Mouse (Mus musculus): ENCODE data around the gene Stk10. TPM values are rescaled to one million over a fixed set of nuclear protein-coding genes. Genes with fewer than 3 reads are reported as not detected.
"Not testable (repeated sequence)": the region's sequence is repeated elsewhere in the genome, so short reads cannot be mapped to it uniquely, and the experiment has no call there.

The Stk10 gene
- polyA plus RNA-seq, 1 experiment from 2014 or later, result 5.2 TPM

DNA sequence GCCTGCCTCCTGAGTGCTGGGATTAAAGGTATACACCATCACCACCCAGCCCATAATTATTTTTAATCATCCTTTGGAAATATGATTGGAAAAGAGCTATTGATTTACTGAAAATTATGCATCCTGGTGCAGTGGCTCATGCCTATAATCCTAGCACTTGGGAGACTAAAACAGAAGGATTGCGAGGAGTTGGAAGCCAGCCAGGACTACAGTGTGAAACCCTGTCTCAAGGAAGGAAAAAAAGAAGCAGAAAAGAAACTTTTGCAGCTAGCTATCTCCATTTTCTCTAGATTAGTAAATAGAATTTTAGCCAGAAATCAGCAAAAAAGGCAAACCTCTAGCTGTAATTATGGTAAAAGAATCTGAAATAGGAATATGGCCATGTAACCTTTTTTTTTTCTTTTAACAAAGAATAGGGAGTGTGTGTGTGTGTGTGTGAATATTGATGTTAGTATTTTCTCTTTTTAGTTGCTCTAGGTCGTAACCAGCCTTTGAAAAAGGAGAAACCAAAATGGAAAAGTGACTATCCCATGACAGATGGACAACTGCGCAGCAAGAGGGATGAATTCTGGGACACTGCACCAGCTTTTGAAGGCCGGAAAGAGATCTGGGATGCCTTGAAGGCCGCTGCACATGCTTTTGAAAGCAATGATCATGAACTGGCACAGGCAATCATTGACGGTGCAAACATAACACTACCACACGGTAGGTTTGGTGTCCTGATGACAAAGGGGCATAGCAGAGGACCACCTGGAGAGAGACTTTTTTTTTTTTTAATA is 34.2 kb upstream of the Stk10 start:
- Histone ChIP-seq H3K9me3 (ENCODE audit: control insufficient read depth, low read length) (no peaks in the 10 kb centered on the region), H3K27me3 (replicated peaks; ENCODE audit: control insufficient read depth, insufficient read depth, low read length) (no peaks in the 10 kb centered on the region), H3K4me3 (ENCODE audit: low read length) (no peak overlapping the region), H3K36me3 (ENCODE audit: control insufficient read depth, insufficient read depth, low read length) (no peaks in the 10 kb centered on the region), H3K27ac (ENCODE audit: low read length) (no peak overlapping the region), H3K4me1 (ENCODE audit: control insufficient read depth, insufficient read depth, low read length) (no peaks in the 10 kb centered on the region), H3K4me2 (ENCODE audit: low read depth, low read length) (no peak overlapping the region), H3K9ac (ENCODE audit: low read depth, low read length) (no peak overlapping the region)
- ATAC-seq, result no peak
- 81% methylated on average over 7 of the region's 7 CpGs for WGBS

DNA sequence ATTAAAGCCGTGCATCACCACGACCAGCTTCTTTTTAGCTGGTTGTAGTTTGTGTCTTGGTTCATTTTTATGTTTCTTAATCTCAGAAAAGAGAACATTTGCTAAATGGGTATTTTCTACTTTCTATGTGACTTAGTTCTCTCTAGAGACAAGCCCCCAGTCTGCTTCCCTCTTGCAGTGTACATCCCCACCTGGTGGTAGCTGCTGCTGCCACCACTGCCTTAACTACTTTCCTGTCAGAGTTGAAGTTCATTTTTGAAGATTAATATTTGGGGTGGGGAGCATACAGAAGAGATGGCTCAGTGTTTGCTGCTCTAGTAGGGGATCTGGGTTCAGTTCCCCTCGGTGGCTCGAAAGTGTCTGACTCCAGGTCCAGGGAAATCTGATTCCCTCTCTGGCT is 33.2 kb upstream of the Stk10 start:
- 91% methylated on average over 4 of the region's 4 CpGs for WGBS
- H3K9ac ChIP-seq (ENCODE audit: low read depth, low read length), result no peak overlapping the region
- H3K27me3 ChIP-seq (replicated peaks; ENCODE audit: control insufficient read depth, insufficient read depth, low read length), result no peaks in the 10 kb centered on the region
- no peak overlapping the region for H3K4me3 ChIP-seq (ENCODE audit: low read length)
- H3K4me1 ChIP-seq (ENCODE audit: control insufficient read depth, insufficient read depth, low read length), result 0 out of 2 replicates have a peak, but pooled peaks cover under 1% of the 10 kb centered on the region
- H3K9me3 ChIP-seq (ENCODE audit: control insufficient read depth, low read length), result no peaks in the 10 kb centered on the region
- no peak overlapping the region for H3K4me2 ChIP-seq (ENCODE audit: low read depth, low read length)
- no peak overlapping the region for H3K27ac ChIP-seq (ENCODE audit: low read length)
- no peak for ATAC-seq
- H3K36me3 ChIP-seq (ENCODE audit: control insufficient read depth, insufficient read depth, low read length), result no peaks in the 10 kb centered on the region

DNA sequence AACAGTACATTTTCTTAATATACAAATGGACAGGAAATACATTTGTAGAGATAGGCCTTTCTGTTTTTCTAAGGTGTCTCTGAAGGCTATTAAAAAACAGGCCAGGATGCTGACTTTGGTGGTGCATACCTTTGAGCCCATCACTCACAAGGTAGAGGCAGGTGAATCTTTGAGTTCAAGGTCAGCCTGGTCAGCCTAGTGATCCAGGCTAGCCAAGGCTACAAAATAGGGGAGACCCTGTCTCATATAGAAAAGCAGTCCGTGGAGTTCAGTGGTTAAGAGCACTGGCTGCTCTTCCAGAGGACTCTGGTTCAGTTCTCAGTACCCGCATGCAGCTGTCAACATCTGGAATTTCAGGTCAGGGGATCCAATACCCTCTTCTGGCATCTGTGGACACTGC is 29.4 kb upstream of the Stk10 start:
- 97% methylated on average over 2 of the region's 2 CpGs for WGBS
- no peaks in the 10 kb centered on the region for H3K27me3 ChIP-seq (replicated peaks; ENCODE audit: control insufficient read depth, insufficient read depth, low read length)
- H3K27ac ChIP-seq (ENCODE audit: low read length), result no peak overlapping the region
- no peak for ATAC-seq
- no peak overlapping the region for H3K4me2 ChIP-seq (ENCODE audit: low read depth, low read length)
- no peak overlapping the region for H3K4me3 ChIP-seq (ENCODE audit: low read length)
- H3K36me3 ChIP-seq (ENCODE audit: control insufficient read depth, insufficient read depth, low read length), result no peaks in the 10 kb centered on the region
- H3K9me3 ChIP-seq (ENCODE audit: control insufficient read depth, low read length), result no peaks in the 10 kb centered on the region
- H3K9ac ChIP-seq (ENCODE audit: low read depth, low read length), result no peak overlapping the region
- H3K4me1 ChIP-seq (ENCODE audit: control insufficient read depth, insufficient read depth, low read length), result peaks cover 6% of the 10 kb centered on the region; the same call in 1 of the 2 replicates

DNA sequence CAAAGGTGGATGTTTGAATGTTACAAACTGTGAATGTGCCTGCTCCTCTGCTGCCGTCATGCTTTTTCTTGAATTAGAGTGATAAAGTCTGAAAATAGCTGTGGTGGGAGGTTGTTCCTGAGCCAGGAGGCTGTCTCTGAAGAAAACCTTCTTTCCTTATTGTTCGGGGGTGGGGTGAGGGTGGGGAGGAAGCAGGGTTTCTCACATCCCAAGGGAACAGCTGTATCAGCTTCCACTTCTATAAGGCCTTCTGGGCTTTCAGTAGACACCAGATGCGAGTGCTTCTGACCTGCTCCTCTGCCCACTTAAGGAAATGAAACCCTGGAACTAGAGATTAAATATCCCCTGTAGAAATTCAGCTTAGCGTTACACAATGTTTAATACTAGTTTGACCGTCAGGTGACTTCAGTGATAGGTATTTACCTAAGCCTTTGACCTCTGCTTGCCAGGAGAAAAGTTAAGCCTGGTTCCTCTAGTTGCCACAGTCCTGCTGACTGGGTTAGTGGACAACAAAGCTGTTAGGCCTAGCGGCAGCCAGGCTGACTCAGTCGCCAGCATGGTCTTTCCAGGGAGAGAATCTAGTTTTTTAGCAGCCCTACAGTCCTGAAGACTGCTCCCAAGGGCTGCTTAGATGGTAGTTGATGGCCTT is 27.9 kb upstream of the Stk10 start:
- Histone ChIP-seq H3K4me2 (ENCODE audit: low read depth, low read length) (no peak overlapping the region), H3K36me3 (ENCODE audit: control insufficient read depth, insufficient read depth, low read length) (no peaks in the 10 kb centered on the region), H3K9ac (ENCODE audit: low read depth, low read length) (no peak overlapping the region), H3K27ac (ENCODE audit: low read length) (no peak overlapping the region), H3K4me3 (ENCODE audit: low read length) (no peak overlapping the region), H3K4me1 (ENCODE audit: control insufficient read depth, insufficient read depth, low read length) (peaks cover 6% of the 10 kb centered on the region; the same call in 1 of the 2 replicates), H3K27me3 (replicated peaks; ENCODE audit: control insufficient read depth, insufficient read depth, low read length) (no peaks in the 10 kb centered on the region), H3K9me3 (ENCODE audit: control insufficient read depth, low read length) (no peaks in the 10 kb centered on the region)
- no peak for ATAC-seq
- WGBS, result 72% methylated on average over 7 of the region's 7 CpGs

DNA sequence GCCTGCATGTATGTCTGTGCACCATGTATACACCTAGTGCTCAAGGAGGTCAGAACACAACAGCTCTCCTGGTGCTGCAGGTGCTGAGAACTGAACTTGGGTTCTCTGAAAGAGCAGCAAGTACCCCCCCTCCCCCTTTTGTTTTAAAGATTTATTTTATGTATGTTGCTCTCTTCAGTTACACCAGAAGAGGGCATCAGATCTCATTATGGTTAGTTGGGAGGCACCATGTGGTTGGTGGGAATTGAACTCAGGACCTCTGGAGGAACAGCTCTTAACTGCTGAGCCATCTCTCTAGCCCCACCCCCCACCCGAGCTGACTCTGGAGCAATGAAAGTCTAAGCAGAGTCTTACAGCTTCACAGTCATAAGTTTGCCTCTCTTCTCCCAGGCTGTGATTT is 22.2 kb upstream of the Stk10 start:
- Histone ChIP-seq H3K27me3 (replicated peaks; ENCODE audit: control insufficient read depth, insufficient read depth, low read length) (no peaks in the 10 kb centered on the region), H3K27ac (ENCODE audit: low read length) (no peak overlapping the region)

DNA sequence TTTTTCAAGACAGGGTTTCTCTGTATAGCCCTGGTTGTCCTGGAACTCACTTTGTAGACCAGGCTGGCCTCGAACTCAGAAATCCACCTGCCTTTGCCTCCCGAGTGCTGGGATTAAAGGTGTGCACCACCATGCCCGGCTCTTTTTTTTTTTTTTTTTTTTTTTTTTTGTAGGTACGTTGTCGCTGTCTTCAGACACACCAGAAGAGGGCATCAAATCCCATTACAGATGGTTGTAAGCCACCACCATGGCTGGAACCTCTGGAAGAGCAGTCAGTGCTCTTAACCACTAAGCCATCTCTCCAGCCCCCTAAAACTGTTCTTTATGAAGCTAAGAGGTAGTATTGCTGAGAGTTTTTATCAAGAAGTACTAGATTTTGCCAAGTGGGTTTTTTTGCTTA is 18.3 kb upstream of the Stk10 start:
- not testable (repeated sequence) for H3K36me3 ChIP-seq (ENCODE audit: control insufficient read depth, insufficient read depth, low read length); H3K4me2 ChIP-seq (ENCODE audit: low read depth, low read length); H3K4me1 ChIP-seq (ENCODE audit: control insufficient read depth, insufficient read depth, low read length); H3K27me3 ChIP-seq (replicated peaks; ENCODE audit: control insufficient read depth, insufficient read depth, low read length); ATAC-seq; H3K9me3 ChIP-seq (ENCODE audit: control insufficient read depth, low read length); H3K27ac ChIP-seq (ENCODE audit: low read length); H3K9ac ChIP-seq (ENCODE audit: low read depth, low read length); H3K4me3 ChIP-seq (ENCODE audit: low read length)
- 98% methylated on average over 5 of the region's 5 CpGs for WGBS

More for the DNA sequence above, 22.2 kb upstream of the Stk10 start:
- no peak for ATAC-seq
- H3K4me1 ChIP-seq (ENCODE audit: control insufficient read depth, insufficient read depth, low read length), result no peaks in the 10 kb centered on the region
- no peak overlapping the region for H3K4me3 ChIP-seq (ENCODE audit: low read length)
- H3K9me3 ChIP-seq (ENCODE audit: control insufficient read depth, low read length), result no peaks in the 10 kb centered on the region
- no peak overlapping the region for H3K4me2 ChIP-seq (ENCODE audit: low read depth, low read length)
- WGBS, result 69% methylated on average over 1 of the region's 1 CpGs
- no peaks in the 10 kb centered on the region for H3K36me3 ChIP-seq (ENCODE audit: control insufficient read depth, insufficient read depth, low read length)
- no peak overlapping the region for H3K9ac ChIP-seq (ENCODE audit: low read depth, low read length)

DNA sequence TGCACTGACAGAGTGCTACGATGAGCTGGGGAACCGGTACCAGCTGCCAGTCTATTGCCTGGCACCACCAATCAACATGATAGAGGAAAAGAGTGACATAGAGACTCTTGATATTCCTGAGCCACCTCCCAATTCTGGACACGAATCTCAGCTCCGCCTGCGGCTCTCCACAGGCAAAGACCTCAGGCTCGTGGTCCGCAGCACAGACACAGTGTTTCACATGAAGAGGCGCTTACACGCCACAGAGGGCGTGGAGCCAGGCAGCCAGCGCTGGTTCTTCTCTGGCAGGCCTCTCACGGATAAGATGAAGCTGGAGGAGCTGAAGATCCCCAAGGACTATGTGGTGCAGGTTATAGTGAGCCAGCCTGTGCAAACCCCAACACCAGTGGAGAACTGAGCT is 17.0 kb upstream of the Stk10 start:
- no peak overlapping the region for H3K4me2 ChIP-seq (ENCODE audit: low read depth, low read length)
- no peak overlapping the region for H3K4me3 ChIP-seq (ENCODE audit: low read length)
- H3K9ac ChIP-seq (ENCODE audit: low read depth, low read length), result no peak overlapping the region
- no peak for ATAC-seq
- no peak overlapping the region for H3K27ac ChIP-seq (ENCODE audit: low read length)
- no peaks in the 10 kb centered on the region for H3K4me1 ChIP-seq (ENCODE audit: control insufficient read depth, insufficient read depth, low read length)
- H3K36me3 ChIP-seq (ENCODE audit: control insufficient read depth, insufficient read depth, low read length), result no peaks in the 10 kb centered on the region; the same call in 1 of the 2 replicates
- 90% methylated on average over 12 of the region's 12 CpGs for WGBS
- H3K9me3 ChIP-seq (ENCODE audit: control insufficient read depth, low read length), result no peaks in the 10 kb centered on the region
- H3K27me3 ChIP-seq (replicated peaks; ENCODE audit: control insufficient read depth, insufficient read depth, low read length), result no peaks in the 10 kb centered on the region

DNA sequence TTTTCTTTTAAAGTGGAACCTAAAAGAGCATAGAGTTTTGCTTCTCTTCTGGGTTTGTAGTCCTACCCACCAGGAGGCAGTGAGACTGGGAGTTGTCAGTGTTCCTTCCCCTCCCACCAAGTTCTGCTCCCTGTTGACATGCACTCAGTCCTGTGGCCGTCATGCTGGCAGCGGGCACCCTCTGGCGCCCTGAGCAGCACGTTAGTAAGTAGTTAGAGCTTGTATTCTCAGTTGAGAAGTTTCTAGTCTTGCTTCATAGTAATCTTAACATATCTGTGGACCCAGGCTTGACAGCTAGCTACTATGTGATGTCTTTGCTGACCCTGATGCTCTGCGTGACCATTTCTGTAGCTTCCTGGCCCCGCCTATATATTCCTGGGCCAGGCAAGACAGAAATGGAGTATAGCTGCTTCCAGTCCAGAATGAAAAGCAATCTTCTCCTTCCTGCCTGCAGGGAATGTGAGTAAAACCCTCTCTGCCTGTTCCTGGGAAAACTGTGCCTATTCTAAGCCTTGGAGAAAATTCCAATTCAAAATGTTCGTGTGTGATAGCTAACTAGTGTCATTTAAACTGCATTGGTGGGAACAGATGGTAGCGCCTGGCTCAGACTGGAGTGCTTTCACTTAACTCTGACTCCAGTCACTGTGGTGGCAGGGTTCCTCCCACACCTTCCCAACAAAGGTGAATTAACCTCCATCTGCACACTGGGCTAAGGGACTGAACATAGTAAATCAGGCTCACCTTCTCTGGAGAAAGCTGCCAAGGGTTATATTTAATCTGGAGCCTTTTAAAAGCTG is 16.0 kb upstream of the Stk10 start:
- H3K27me3 ChIP-seq (replicated peaks; ENCODE audit: control insufficient read depth, insufficient read depth, low read length), result no peaks in the 10 kb centered on the region
- H3K27ac ChIP-seq (ENCODE audit: low read length), result no peak overlapping the region
- no peaks in the 10 kb centered on the region for H3K9me3 ChIP-seq (ENCODE audit: control insufficient read depth, low read length)
- H3K4me3 ChIP-seq (ENCODE audit: low read length), result no peak overlapping the region
- no peaks in the 10 kb centered on the region; the same call in 1 of the 2 replicates for H3K36me3 ChIP-seq (ENCODE audit: control insufficient read depth, insufficient read depth, low read length)
- no peak overlapping the region for H3K4me2 ChIP-seq (ENCODE audit: low read depth, low read length)
- H3K4me1 ChIP-seq (ENCODE audit: control insufficient read depth, insufficient read depth, low read length), result no peaks in the 10 kb centered on the region
- H3K9ac ChIP-seq (ENCODE audit: low read depth, low read length), result no peak overlapping the region
- no peak for ATAC-seq
- WGBS, result 85% methylated on average over 8 of the region's 8 CpGs

DNA sequence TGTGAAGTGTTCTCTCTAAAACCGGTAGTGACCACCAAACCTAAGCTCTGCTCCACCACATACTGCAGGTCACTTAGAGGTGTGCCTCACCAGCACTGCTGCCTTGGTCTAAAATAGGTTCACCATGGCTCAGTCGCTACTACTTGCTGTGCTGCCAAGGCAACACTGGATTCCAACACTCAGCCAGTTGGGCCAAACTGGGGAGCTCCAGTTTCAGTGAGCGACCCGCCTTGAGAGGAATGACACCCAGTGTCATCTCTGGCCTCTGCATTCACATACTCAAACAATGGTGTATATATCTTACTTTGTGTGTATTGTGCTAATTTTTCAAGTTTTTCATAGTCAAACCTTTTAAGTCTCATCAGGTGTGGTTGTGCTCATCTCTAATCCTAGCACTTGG is 14.3 kb upstream of the Stk10 start:
- Histone ChIP-seq H3K27ac (ENCODE audit: low read length) (no peak overlapping the region), H3K9ac (ENCODE audit: low read depth, low read length) (no peak overlapping the region), H3K4me3 (ENCODE audit: low read length) (no peak overlapping the region), H3K4me2 (ENCODE audit: low read depth, low read length) (no peak overlapping the region), H3K4me1 (ENCODE audit: control insufficient read depth, insufficient read depth, low read length) (no peaks in the 10 kb centered on the region), H3K36me3 (ENCODE audit: control insufficient read depth, insufficient read depth, low read length) (no peaks in the 10 kb centered on the region; the same call in 1 of the 2 replicates), H3K9me3 (ENCODE audit: control insufficient read depth, low read length) (no peaks in the 10 kb centered on the region), H3K27me3 (replicated peaks; ENCODE audit: control insufficient read depth, insufficient read depth, low read length) (no peaks in the 10 kb centered on the region)
- ATAC-seq, result no peak
- WGBS, result 84% methylated on average over 4 of the region's 4 CpGs
